Mouse (Mus musculus) bone marrow macrophage, adult 2 months (primary cell): ENCODE measurements at regions not wholly inside any gene's neighbourhood (a gene's known extent, or its start where the extent isn't known, plus 50 kb on each side); places are given as distances from the start of the nearest gene placed in this dataset.

Experiments
- CTCF ChIP-seq: IDR thresholded peaks from 2 replicates; pipeline ENCODE4 v1.5.1; 2012; ENCODE audit warnings: low read depth, mild to moderate bottlenecking, low read length, moderate library complexity
- POLR2A ChIP-seq: IDR thresholded peaks from 2 replicates; pipeline ENCODE4 v1.6.1; 2012; ENCODE audit warnings: mild to moderate bottlenecking, low read depth, low read length, borderline replicate concordance

DNA sequence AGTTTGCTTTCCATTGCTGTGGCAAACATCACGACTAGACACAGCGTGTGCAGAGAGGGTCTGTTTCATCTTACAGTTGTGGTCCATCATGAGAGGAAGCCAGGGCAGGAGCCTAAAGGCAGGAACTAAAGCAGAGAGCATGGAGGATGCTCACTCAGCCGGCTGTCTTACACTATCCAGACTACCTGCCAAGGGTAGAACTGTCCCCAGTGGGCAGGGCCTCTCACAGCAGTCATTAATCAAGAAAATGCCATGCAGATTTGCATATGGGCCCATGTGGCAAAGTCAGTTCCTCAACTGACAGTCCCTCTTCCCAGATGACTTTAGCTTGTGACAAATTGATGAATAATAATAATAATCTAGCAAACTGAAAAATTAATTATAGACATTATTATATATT is 192.6 kb downstream of the Sp3 start:
- no peak for TF ChIP-seq CTCF
- TF ChIP-seq POLR2A: no peak
